Mouse (Mus musculus): Measurements from ENCODE around the gene Tlk2.

Gene Tlk2

DNA sequence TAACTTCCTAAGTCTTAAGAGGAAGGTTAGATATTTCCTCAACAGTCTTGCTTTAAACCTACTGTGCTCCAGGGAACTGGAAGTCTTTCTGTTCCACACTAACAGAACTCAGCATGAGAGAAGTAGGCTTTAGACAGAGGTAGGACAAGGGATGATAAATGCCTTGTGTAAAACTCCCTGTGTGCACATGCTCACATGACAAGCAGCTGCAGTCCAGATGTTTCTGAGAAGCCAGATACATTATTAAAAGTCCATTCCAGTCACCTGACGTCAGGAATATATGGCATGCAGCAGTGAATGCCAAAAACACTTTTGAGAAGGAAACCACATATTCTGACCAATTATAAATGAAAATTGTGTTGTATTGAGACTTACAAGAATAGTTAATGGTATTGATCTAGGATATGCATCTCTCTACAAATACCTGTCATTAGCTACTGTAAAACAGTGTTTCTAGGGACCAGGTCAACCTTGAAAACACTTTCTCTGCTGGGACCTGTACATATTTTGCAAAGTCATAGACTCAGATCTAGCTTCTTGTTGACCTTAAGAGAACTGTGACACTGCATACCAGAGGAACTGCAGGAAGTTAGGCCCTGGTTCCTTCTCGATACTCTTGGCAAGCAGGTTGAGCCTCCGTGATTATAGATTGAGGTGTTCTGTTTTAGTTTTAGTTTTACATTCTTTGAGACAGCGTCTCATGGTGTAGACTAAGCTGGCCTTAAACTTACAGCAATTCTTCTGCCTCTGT, 83.2 kb downstream of the Tlk2 start:
- peak; percentile 42 for DNase-seq (ENCODE audit: low spot score)

DNA sequence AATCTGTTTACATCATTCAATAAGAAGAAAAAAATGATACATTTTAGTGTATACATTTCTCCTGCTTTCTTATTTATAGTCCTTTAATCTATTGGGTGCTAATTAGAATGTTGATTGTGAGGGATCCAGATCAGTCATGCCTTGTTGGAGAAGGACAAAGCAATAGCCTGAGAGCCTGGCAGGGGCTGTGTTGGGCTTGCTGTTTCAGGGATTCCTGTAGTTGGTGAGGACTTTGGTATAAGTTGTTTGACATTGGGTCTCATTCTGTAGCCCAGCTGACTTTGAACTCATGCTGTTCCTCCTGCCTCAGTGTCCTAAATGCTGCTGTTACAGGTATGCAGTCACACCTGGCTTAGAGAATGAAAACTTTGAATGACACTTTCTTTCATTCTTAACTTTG, 85.9 kb downstream of the Tlk2 start:
- DNase-seq (ENCODE audit: low spot score) = no peak

- no peak for DNase-seq (ENCODE audit: low spot score)
Observed at GRCm38 (mm10) chr11:105264988-105265387, 86.4 kb downstream of the Tlk2 start.

DNA sequence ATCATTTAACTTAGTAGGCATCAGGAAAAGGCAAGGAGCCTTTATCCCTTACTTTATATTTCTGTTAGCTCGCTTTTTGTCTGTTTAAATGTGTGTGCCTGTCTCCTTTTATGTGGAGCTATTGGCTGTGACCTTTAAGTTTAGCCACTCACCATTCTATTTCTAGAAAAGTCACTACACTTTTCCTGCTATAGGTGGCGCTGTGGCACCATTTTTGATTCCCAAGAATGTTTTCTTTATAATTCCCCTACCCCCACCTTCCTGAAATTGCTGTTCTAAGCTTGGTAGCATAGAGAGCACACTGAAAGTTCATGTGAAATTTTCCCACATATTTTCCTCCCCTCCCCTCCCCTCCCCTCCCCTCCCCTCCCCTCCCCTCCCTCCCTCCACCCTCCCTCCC, 91.5 kb downstream of the Tlk2 start:
- DNase-seq (ENCODE audit: low spot score) = peak; percentile 77

- DNase-seq (ENCODE audit: low spot score) = no peak
Observed at GRCm38 (mm10) chr11:105280456-105280855, 101.8 kb downstream of the Tlk2 start.

DNA sequence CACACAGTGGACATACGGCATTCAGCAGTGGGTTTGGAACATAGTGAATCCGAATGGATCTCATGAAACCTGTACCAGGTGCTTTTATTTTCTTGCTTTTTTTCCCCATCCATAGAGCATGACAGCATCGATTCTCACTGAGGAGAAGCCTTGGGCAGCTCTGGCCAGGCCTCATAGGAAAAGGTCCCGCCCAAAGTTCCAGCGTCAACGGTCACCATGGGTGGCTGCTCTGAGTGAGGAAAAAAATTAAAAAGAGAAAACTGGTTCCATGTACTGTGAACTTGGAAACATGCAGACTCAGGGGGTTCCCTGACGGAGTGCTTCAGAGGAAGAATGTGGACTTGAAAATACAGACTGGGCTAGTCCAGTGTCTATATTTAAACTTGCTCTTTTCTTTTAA, 102.7 kb downstream of the Tlk2 start:
- DNase-seq (ENCODE audit: low spot score) = no peak

DNA sequence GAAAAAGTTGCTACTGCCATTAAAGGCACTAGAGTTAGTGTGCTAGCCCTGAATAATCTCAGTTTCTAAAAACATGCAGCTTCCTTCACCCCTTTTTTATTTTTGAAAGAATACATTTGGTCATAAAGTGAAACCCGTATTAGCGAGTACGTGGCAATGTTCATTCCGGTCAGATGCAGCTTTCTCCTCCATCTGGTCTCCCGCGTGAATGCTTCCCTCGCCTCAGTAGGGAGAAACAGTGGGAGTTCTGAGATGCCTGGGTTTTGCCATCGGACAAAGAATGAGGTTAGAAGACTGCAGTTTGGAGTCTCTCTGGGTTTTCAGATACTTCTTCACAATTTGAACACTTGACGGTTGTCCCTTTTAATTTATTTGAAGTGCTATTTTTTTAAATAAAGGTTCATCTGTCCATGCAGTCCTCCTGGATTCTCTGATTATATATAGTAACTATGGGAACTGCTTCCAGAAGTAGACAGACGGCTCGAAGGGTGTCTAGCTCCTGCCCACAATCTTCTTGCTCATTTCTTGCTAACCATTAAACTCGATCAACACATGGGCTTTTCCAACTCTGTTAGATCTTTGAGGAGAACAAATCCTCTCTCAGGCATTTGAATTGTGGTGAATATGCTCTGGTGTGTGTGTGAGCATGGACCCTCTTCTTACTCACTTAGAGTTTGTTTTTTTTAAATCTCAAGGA, 103.3 kb downstream of the Tlk2 start:
- DNase-seq (ENCODE audit: low spot score) = no peak

- peak; percentile 82 for DNase-seq (ENCODE audit: low spot score)
Observed at GRCm38 (mm10) chr11:105282460-105282859, 103.9 kb downstream of the Tlk2 start.

DNA sequence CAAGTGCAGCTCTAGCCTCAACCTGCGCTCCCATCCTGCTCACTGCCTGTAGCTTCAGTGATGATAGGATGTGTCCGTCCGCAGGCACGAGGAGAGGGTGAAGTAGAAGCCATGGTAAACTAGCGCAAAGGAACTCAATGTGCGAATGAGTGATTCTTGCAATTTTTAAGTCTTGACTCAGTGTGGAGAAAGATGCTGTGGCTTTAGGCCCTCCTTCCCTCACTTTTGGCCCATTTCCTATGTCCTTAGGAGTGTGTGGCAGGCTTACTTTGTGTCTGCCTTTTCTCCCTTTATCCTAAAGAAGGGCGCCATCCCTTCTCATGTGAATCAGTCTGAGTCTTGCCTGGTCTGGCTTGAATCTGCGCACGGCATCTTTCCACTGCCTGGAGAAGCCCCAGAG, 104.4 kb downstream of the Tlk2 start:
- no peak for DNase-seq (ENCODE audit: low spot score)

GRCm38 (mm10) chr11:105285720-105286119, 107.1 kb downstream of the Tlk2 start:
- DNase-seq (ENCODE audit: low spot score) = peak; percentile 66

GRCm38 (mm10) chr11:105289403-105289802, 110.8 kb downstream of the Tlk2 start:
- DNase-seq (ENCODE audit: low spot score) = no peak

DNA sequence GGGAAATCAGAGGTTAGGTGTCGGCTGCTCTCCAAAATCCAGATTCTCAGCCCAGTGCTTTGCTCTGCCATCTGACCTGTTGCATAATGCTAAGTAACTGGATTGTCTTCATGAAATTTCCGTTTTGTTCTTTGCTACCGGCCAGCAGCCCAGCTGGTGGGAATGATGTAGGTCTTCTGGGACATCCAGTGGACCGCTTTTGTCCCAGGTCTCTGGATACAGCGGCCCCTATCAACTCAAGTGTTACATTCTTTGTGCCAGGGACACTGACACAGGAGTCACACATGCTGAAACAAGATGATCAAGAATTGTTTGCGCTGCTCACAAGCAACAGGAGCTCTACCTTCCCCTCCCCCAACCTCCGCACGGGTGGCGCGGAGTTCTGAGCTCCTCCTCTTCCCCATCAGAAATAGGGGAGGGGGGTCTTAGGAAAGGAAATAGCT, 113.1 kb downstream of the Tlk2 start:
- DNase-seq (ENCODE audit: low spot score) = peak; percentile 82

- peak; percentile 88 for DNase-seq (ENCODE audit: low spot score)
Observed at GRCm38 (mm10) chr11:105292124-105293071, 113.8 kb downstream of the Tlk2 start, which contains the start of gene Mrc2. Mrc2 (plus strand) TSS chr11:105292643.

DNA sequence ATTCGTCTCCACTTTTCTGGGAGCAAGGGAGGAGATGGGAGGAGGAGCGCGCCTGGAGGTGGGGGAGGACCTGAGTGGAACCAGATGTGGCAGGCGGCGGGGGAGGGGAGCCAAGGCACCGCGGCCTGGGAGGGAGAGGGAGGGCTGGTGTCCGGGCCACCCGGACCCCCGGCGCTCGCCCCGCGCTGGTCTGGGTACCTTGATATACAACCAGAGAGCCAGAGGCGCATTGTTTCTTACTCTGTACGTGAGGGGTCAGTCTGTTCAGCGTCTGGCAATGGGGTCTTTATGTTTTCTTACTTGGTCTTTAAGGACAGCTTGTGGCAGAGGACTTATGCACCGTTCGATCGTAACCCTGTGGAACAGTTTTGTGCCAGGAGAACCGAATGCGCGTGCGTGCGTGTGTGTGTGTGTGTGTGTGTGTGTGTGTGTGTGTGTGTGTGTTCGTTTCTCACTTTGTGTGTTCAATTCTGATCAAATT, 114.5 kb downstream of the Tlk2 start:
- DNase-seq (ENCODE audit: low spot score) = peak; percentile 85

DNA sequence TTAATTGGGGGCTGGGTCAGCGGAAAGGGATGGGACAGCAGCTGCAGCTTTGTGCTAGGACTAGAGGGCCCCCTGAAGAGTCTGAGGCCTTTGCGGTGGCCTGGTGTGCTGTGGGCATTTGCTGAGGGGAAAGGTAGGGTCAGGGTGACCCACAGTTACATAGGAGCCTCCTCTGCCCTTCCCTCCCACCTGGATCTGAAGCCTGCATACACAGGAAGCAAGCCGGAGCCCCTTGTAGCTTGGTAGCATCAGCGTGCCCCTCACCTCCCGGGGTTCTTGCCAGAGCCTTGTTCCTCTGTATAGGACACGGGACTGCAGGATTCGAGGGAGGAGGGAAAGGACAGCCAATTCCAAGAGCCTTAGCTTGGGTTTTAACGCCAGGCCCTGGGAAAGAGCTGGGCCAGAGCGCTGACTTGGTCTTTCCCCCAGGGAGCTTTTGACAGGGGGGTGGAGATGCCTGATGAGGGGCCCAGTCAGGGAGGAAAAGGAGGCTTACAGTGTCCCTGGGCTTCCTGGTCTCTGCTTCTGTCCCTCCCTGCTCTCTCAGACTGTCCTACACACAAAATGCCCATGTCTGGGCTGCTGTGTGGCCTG, 115.4 kb downstream of the Tlk2 start:
- peak; percentile 25 for DNase-seq (ENCODE audit: low spot score)

DNA sequence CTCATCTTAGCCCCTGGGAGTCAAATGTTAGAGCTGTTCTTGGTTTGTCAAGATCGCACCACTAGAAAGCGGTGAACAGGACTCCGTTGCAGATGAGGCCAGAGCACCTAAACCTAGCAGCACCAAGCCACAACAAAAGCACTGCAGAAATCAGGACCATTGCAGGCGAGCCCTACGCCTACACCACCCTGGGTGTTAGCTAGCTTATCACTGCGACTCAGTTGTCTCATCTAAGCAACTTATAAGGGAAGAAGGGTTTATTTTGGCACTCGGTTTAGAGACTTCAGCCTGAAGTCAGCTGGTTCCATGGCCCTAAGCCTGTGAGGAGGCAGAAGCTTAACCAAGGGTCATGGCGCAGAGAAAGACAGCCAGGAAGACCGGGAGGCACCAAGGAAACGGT, 117.5 kb downstream of the Tlk2 start:
- DNase-seq (ENCODE audit: low spot score) = no peak

DNA sequence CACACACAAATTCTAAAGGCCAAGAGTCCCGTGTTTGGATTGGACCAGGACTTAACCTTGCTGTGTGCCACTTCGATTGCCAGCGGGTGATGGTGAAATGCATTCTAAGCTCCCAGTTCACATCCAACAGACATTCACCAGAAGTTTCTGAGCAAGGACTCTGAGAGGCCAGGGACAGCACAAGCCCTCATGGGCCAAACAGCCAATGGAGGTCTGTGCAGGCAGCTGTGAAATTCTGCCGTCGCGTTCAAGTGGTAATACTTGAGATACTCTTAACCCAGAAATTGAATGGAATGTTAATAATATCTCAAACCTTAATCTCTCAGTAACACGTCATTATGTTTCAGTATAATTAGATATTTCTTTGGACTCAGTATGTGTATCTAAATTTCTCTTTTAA, 131.6 kb downstream of the Tlk2 start:
- no peak for DNase-seq (ENCODE audit: low spot score)

GRCm38 (mm10) chr11:105311291-105311975, 132.8 kb downstream of the Tlk2 start:
- DNase-seq (ENCODE audit: low spot score) = peak; percentile 26

DNA sequence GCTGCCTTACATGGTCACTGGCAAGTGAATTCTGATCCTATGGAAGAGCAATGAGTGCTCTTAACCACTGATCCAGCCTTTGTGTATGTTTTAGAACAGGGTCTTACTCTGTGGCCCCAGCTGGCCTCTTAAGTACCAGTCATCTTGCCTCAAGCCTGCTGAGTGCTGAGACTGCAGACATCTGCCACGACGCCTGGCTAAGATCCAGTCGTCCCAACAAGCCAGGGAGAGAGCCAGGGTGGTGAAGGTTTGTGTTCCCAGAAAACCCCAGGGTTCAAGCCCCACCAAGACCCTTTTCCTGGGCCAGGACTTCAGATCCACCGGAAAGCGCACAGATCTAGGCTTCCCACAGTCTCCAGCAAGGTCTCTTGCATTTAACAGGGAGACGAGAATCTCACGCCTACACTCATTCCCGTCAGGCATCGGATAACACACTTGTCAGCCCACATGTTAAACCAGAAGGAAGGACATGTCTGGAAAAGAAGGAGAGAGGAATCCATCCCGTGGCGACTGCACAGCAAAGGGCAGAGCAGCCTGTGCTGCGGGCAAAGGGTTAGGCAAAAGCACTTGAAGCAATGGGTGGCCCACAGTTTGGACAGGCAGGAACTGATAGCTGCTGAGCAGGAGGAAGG, 133.8 kb downstream of the Tlk2 start:
- DNase-seq (ENCODE audit: low spot score) = peak; percentile 53

DNA sequence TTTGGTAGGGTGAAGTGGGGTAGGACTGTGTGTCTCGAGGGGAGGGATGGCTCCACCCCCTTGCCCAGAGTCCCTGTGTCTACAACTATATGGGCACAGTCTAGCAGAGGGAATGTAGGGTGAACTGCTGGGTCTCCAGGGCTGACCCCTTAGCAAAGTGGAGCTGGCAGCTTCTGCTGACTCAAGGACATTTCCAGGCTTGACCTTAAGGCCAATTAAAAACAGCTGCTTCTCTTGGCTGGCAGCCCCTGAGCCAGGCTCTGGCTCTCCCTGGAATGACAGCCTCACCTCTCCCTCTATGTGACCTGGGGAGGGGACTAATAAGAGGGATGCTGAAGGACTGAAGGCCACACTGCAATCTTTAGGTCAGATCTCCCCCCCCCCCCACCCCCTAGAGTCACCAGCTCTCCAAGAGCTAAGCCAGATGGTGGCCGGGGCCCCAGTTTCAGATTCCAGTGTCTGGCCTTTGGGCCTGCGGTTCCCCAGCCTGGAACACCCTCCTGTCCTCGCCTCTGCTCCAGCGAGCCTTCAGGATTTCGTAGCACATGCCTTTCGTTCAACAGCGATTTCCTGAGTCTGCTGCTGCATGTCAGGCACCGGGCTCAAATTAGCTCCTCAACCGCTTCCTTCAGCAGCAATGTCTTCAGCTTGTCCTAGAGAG, 134.5 kb downstream of the Tlk2 start:
- peak; percentile 90 for DNase-seq (ENCODE audit: low spot score)
